Comparison of ENCODE assay signal across 19 mouse cellular contexts in the genomic region with DNA sequence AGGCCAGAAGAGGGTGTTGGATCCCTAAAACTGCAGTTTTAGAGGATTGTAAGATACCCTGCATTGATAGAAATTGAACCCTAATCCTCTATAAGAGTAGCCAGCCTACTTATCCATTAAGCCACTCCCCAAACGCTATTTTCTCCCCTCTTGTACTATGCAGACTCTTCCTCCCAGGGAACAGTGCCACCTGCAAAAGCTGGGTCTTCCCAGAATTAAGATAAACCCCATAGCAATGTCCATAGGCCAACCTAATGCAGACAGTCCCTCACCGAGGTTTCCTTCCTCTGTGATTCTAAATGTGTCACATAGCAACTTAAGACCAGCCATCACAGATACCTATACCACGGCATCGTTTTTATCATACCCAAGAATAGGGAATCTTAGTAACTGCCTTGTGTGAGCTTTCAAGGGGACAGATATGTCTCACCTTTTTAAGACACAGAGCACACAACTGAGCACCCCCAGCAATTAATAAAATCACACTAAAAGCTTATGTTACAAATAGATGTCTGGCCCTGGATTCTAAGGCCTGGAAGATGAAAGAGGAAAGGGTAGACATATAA. TPM values are rescaled to one million over a fixed set of nuclear protein-coding genes. Genes with fewer than 3 reads are reported as not detected.
DNase-seq lines count a peak whose midpoint lies in the region; ATAC-seq and TF ChIP-seq lines count a peak whose summit lies in the region.
"Had no signal": no experiment of that assay in that cellular context is flagged by ENCODE, and none has a peak within 500 bp of the region (broad histone marks: within the 10 kb centered on the region; RNA-seq: fewer than 3 reads in every experiment).

No protein-coding gene starts in this region.

- DNase-seq in frontal cortex, postnatal 14 days (ENCODE audit: low spot score in 2 of 2) = no peak
- DNase-seq in liver, embryonic 14.5 days (ENCODE audit: low read depth in 3 of 3, low spot score in 3 of 3) = peak in 1 of 3 experiments; percentile 37
- DNase-seq in embryo, embryonic 9.5 days (ENCODE audit: extremely low spot score) = no peak
- no peak for DNase-seq in left cerebral cortex, postnatal 14 days (ENCODE audit: low spot score in 2 of 2)
- no peak for DNase-seq in adrenal gland, adult (ENCODE audit: inconsistent age in 2 of 2, low spot score in 1 of 2)
- DNase-seq: cerebellum, adult 8-10 months; forebrain, postnatal 0 days; kidney, adult 2 months; kidney, postnatal 10 days had no signal

- no peaks in the 10 kb centered on the region for H3K27me3 ChIP-seq in C2C12 (ENCODE audit: control insufficient read depth, insufficient read depth, insufficient read length)
- H3K27me3 ChIP-seq in liver, embryonic 14.5 days (ENCODE audit: control insufficient read depth, insufficient read depth, low read length) = no peaks in the 10 kb centered on the region
- H3K27me3 ChIP-seq: embryonic facial prominence, embryonic 13.5 days; lung, embryonic 15.5 days; midbrain, embryonic 13.5 days; neural tube, embryonic 13.5 days had no signal

- peak overlapping the region; percentile 35 for H3ac ChIP-seq in C2C12 (ENCODE audit: control insufficient read depth, insufficient read length, low read depth)

- ATAC-seq in frontal cortex, adult (ENCODE audit: low TSS enrichment) = peak; percentile 16; the same call in 1 of the 2 replicates
- ATAC-seq in liver, embryonic 14.5 days (ENCODE audit: insufficient read depth) = peak; percentile 50; the same call in 1 of the 2 replicates
- ATAC-seq: CD4-positive, CD25-positive, alpha-beta regulatory T cell, adult 4 months; forebrain, postnatal 0 days; midbrain, embryonic 13.5 days had no signal

- no peaks in the 10 kb centered on the region for H3K9me3 ChIP-seq in liver, embryonic 14.5 days (ENCODE audit: control insufficient read depth, low read length)
- H3K9me3 ChIP-seq: embryonic facial prominence, embryonic 13.5 days; forebrain, embryonic 10.5 days; G1E; lung, embryonic 15.5 days; midbrain, embryonic 13.5 days; neural tube, embryonic 13.5 days had no signal

- TF ChIP-seq CTCF in C2C12 (IDR thresholded peaks at IDR 0.05; ENCODE audit: control insufficient read depth, insufficient read depth, insufficient read length) = no peak
- no peak for TF ChIP-seq CTCF in embryonic fibroblast, embryonic 13.5 days (IDR thresholded peaks at IDR 0.05; ENCODE audit: borderline replicate concordance, insufficient read depth, low read length)
- TF ChIP-seq CTCF in liver, embryonic 14.5 days (IDR thresholded peaks at IDR 0.05; ENCODE audit: low read depth) = no peak

- no peak for TF ChIP-seq EP300 in liver, embryonic 14.5 days (IDR thresholded peaks at IDR 0.05; ENCODE audit: low read depth)

- intact Hi-C loops in left cerebral cortex, postnatal 14 days (cut with DNase I) = no loop called here

- no peak for TF ChIP-seq POLR2A in embryonic fibroblast, embryonic 13.5 days (IDR thresholded peaks at IDR 0.05; ENCODE audit: low read depth, low read length)

- H3K9ac ChIP-seq in liver, embryonic 14.5 days (replicated peaks) = peak overlapping the region; percentile 34
- H3K9ac ChIP-seq: embryonic facial prominence, embryonic 13.5 days; forebrain, postnatal 0 days; lung, embryonic 15.5 days; midbrain, embryonic 13.5 days; neural tube, embryonic 13.5 days had no signal

- no peaks in the 10 kb centered on the region for H3K36me3 ChIP-seq in C2C12 (ENCODE audit: control insufficient read depth, insufficient read depth)
- H3K36me3 ChIP-seq in liver, embryonic 14.5 days (replicated peaks; ENCODE audit: control insufficient read depth, insufficient read depth, low read depth) = no peaks in the 10 kb centered on the region
- H3K36me3 ChIP-seq: embryonic facial prominence, embryonic 13.5 days; forebrain, embryonic 10.5 days; G1E; lung, embryonic 15.5 days; midbrain, embryonic 13.5 days; neural tube, embryonic 13.5 days had no signal

- H3K4me1 ChIP-seq in embryonic fibroblast, embryonic 13.5 days (ENCODE audit: control insufficient read depth, insufficient read depth, low read length) = peaks cover 3% of the 10 kb centered on the region; the same call in 1 of the 2 replicates
- H3K4me1 ChIP-seq in liver, embryonic 14.5 days (replicated peaks; ENCODE audit: control insufficient read depth in 2 of 2, insufficient read depth in 2 of 2, low read length in 1 of 2) = peaks cover 18% of the 10 kb centered on the region in 2 experiments
- H3K4me1 ChIP-seq: embryonic facial prominence, embryonic 13.5 days; forebrain, embryonic 10.5 days; lung, embryonic 15.5 days; midbrain, embryonic 13.5 days; neural tube, embryonic 13.5 days had no signal

- peak overlapping the region; percentile 66 for H3K4me2 ChIP-seq in liver, embryonic 14.5 days (ENCODE audit: low read depth)
- H3K4me2 ChIP-seq: embryonic facial prominence, embryonic 13.5 days; lung, embryonic 15.5 days; midbrain, embryonic 13.5 days; neural tube, embryonic 13.5 days had no signal

- no peak overlapping the region for H3K4me3 ChIP-seq in C2C12 (ENCODE audit: insufficient read depth, poor library complexity, severe bottlenecking)
- H3K4me3 ChIP-seq in embryonic fibroblast, embryonic 13.5 days (ENCODE audit: insufficient read depth, low read length) = no peak overlapping the region
- no peak overlapping the region for H3K4me3 ChIP-seq in liver, embryonic 14.5 days (ENCODE audit: insufficient read depth in 1 of 2, low read depth in 2 of 2, low read length in 2 of 2)
- H3K4me3 ChIP-seq: embryonic facial prominence, embryonic 13.5 days; forebrain, embryonic 10.5 days; lung, embryonic 15.5 days; midbrain, embryonic 13.5 days; neural tube, embryonic 13.5 days had no signal

- H3K79me2 ChIP-seq in C2C12 (ENCODE audit: control insufficient read depth, insufficient read depth) = no peaks in the 10 kb centered on the region

- H3K79me3 ChIP-seq in C2C12 (ENCODE audit: low read depth) = no peaks in the 10 kb centered on the region

- 25% methylated on average over 4 of the region's 4 CpGs for WGBS in liver, embryonic 14.5 days (ENCODE audit: insufficient replicate concordance)

- H3K27ac ChIP-seq in embryonic fibroblast, embryonic 13.5 days (ENCODE audit: insufficient read depth, low read length) = peak overlapping the region; percentile 52
- H3K27ac ChIP-seq in liver, embryonic 14.5 days = peak overlapping the region; percentile 97
- H3K27ac ChIP-seq: embryonic facial prominence, embryonic 13.5 days; forebrain, embryonic 10.5 days; lung, embryonic 15.5 days; midbrain, embryonic 13.5 days; neural tube, embryonic 13.5 days had no signal

TF ChIP-seq in C2C12, 6 proteins besides CTCF, POLR2A, EP300 and RAD21:
- no peak for TF ChIP-seq FOSL1 (IDR thresholded peaks at IDR 0.05; ENCODE audit: insufficient read depth, low read length, poor library complexity, severe bottlenecking)
- no peak for TF ChIP-seq USF1 (IDR thresholded peaks at IDR 0.05; ENCODE audit: low read depth)
- no peak for TF ChIP-seq CEBPB (IDR thresholded peaks at IDR 0.05; ENCODE audit: low read depth)
- no peak for TF ChIP-seq MYOD1 (IDR thresholded peaks at IDR 0.05; ENCODE audit: control insufficient read depth, insufficient read length, low read depth)
- TF ChIP-seq MYOG (IDR thresholded peaks at IDR 0.05; ENCODE audit: control insufficient read depth, extremely low read depth, insufficient read length) = no peak
- TF ChIP-seq MAX (IDR thresholded peaks at IDR 0.05) = no peak

RNA-seq across cellular contexts. Expression of a gene that starts 31.2 kb away (rescaled TPM):
- 59.5 TPM for polyA plus RNA-seq in C2C12 (2012; fragmentation: generic; extraction: Trizol)
- polyA plus RNA-seq in embryonic fibroblast, embryonic 13.5 days (2011; ENCODE audit: insufficient read length, low read depth, missing spikeins) = 40.3 and 47.1 TPM in 2 replicates
- 18.9 and 37.5 TPM in 2 replicates for polyA plus RNA-seq in liver, embryonic 14.5 days (2012; rRNA removed)
- polyA plus RNA-seq in liver, embryonic 14.5 days (2014; fragmentation: Nextera tagmentation; extraction: Ambion mirVana) = 83.1 and 87.5 TPM in 2 replicates
- total RNA-seq in left cerebral cortex, postnatal 14 days (2021) = 10 to 100 TPM; 43.0 to 43.9 TPM
